Mouse (Mus musculus) E14TG2a.4 (cell line): ENCODE measurements around the gene Gm5134.
A peak's percentile ranks its signal among the peaks of the same experiment; 100 is the strongest.
"Not testable (repeated sequence)": the region's sequence is repeated elsewhere in the genome, so short reads cannot be mapped to it uniquely, and the experiment has no call there.

Source experiments
- H3K27me3 ChIP-seq: 2 replicates; pipeline ENCODE4 v1.6.1; 2014; ENCODE audit warnings: low read length, control low read depth; ENCODE audit not compliant: insufficient read depth
- H3K36me3 ChIP-seq: 2 replicates; pipeline ENCODE4 v1.6.1; 2014; ENCODE audit warnings: low read length, control low read depth; ENCODE audit not compliant: insufficient read depth
- H3K4me1 ChIP-seq: replicated peaks from 2 replicates; pipeline ENCODE4 v1.6.1; 2014; ENCODE audit warnings: low read depth, low read length, control low read depth
- H3K4me3 ChIP-seq: replicated peaks from 2 replicates; pipeline ENCODE4 v1.5.1; 2014; ENCODE audit warnings: mild to moderate bottlenecking, low read length
- H3K9me3 ChIP-seq: 2 replicates; pipeline ENCODE4 v1.6.1; 2014; ENCODE audit warnings: low read length, control low read depth
- CTCF ChIP-seq: conservative IDR thresholded peaks from 2 replicates; pipeline ENCODE4 v1.5.1; 2014; ENCODE audit warnings: low read length
- NANOG ChIP-seq: IDR thresholded peaks from 2 replicates; pipeline ENCODE4 v1.6.1; 2014; ENCODE audit warnings: borderline replicate concordance, low read length, mixed read lengths
- POU5F1 ChIP-seq: IDR thresholded peaks from 2 replicates; pipeline ENCODE4 v1.6.1; 2014; ENCODE audit warnings: low read length, borderline replicate concordance

Gm5134 gene

GRCm38 (mm10) chr10:75973846-75974245, 19.5 kb downstream of the Gm5134 start:
- H3K27me3 ChIP-seq = no peaks in the 10 kb centered on the region
- no peak overlapping the region for H3K4me3 ChIP-seq
- H3K4me1 ChIP-seq = peaks cover 52% of the 10 kb centered on the region
- H3K9me3 ChIP-seq = peaks cover 11% of the 10 kb centered on the region
- no peak for TF ChIP-seq POU5F1
- TF ChIP-seq CTCF = no peak
- H3K36me3 ChIP-seq = no peaks in the 10 kb centered on the region

GRCm38 (mm10) chr10:75975216-75975615, 20.9 kb downstream of the Gm5134 start:
- no peaks in the 10 kb centered on the region for H3K36me3 ChIP-seq
- peaks cover 11% of the 10 kb centered on the region for H3K9me3 ChIP-seq
- peaks cover 46% of the 10 kb centered on the region for H3K4me1 ChIP-seq
- H3K27me3 ChIP-seq = no peaks in the 10 kb centered on the region
- H3K4me3 ChIP-seq = no peak overlapping the region
- TF ChIP-seq NANOG (no peak), POU5F1 (no peak), CTCF (peak; percentile 94)

- no peak overlapping the region for H3K4me3 ChIP-seq
- H3K4me1 ChIP-seq = peaks cover 38% of the 10 kb centered on the region
- peaks cover 2% of the 10 kb centered on the region; the same call in 1 of the 2 replicates for H3K9me3 ChIP-seq
- no peaks in the 10 kb centered on the region for H3K27me3 ChIP-seq
- H3K36me3 ChIP-seq = no peaks in the 10 kb centered on the region
- TF ChIP-seq CTCF (no peak), POU5F1 (no peak), NANOG (no peak)
Observed at GRCm38 (mm10) chr10:75978119-75978834, 24.0 kb downstream of the Gm5134 start.

DNA sequence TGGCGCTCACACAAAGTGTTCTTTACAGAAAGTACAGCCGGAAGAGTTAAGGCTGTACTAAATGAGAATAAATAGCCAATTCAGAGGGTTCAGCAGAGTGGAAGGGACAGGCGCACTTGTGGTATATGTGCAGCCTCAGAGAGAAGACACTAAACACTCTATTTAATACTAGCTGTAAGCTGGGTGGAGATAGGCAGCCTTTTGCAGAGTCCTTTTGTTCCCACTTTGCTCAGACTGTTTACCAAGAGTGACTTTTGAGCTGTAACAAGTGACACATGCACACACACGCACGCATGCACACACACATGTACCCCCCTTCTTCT, 24.5 kb downstream of the Gm5134 start:
- Histone ChIP-seq H3K4me3 (no peak overlapping the region), H3K36me3 (no peaks in the 10 kb centered on the region), H3K9me3 (no peaks in the 10 kb centered on the region), H3K4me1 (peaks cover 39% of the 10 kb centered on the region), H3K27me3 (no peaks in the 10 kb centered on the region)
- no peak for TF ChIP-seq CTCF
- no peak for TF ChIP-seq POU5F1
- no peak for TF ChIP-seq NANOG

- H3K27me3 ChIP-seq = no peaks in the 10 kb centered on the region
- TF ChIP-seq POU5F1 (no peak), CTCF (no peak), NANOG (no peak)
- H3K9me3 ChIP-seq = no peaks in the 10 kb centered on the region
- H3K4me3 ChIP-seq = no peak overlapping the region
- H3K4me1 ChIP-seq = peaks cover 35% of the 10 kb centered on the region
- H3K36me3 ChIP-seq = no peaks in the 10 kb centered on the region
Observed at GRCm38 (mm10) chr10:75979432-75979831, 25.1 kb downstream of the Gm5134 start.

GRCm38 (mm10) chr10:75990430-75991042, 36.2 kb downstream of the Gm5134 start:
- no peak overlapping the region for H3K4me3 ChIP-seq
- H3K4me1 ChIP-seq = peaks cover 86% of the 10 kb centered on the region
- no peaks in the 10 kb centered on the region; the same call in 1 of the 2 replicates for H3K27me3 ChIP-seq
- TF ChIP-seq NANOG = peak; percentile 94
- TF ChIP-seq CTCF = no peak
- TF ChIP-seq POU5F1 = no peak
- H3K36me3 ChIP-seq = peaks cover 10% of the 10 kb centered on the region
- H3K9me3 ChIP-seq = no peaks in the 10 kb centered on the region

GRCm38 (mm10) chr10:75993616-75994240, 39.4 kb downstream of the Gm5134 start:
- TF ChIP-seq POU5F1 = no peak
- TF ChIP-seq CTCF = no peak
- no peak for TF ChIP-seq NANOG

GRCm38 (mm10) chr10:75994531-75995210, 40.4 kb downstream of the Gm5134 start:
- peaks cover 23% of the 10 kb centered on the region for H3K36me3 ChIP-seq
- H3K9me3 ChIP-seq, H3K27me3 ChIP-seq: not testable (repeated sequence)
- H3K4me3 ChIP-seq = peak overlapping the region; percentile 75
- H3K4me1 ChIP-seq = peaks cover 79% of the 10 kb centered on the region

More at GRCm38 (mm10) chr10:75993616-75994240, 39.4 kb downstream of the Gm5134 start:
- peaks cover 17% of the 10 kb centered on the region for H3K36me3 ChIP-seq
- no peaks in the 10 kb centered on the region for H3K9me3 ChIP-seq
- H3K4me1 ChIP-seq = peaks cover 79% of the 10 kb centered on the region
- no peaks in the 10 kb centered on the region; the same call in 1 of the 2 replicates for H3K27me3 ChIP-seq
- H3K4me3 ChIP-seq = peak overlapping the region; percentile 75
